Mouse (Mus musculus) midbrain, embryonic 14.5 days (tissue): ENCODE measurements around the gene Lag3. TPM values are rescaled to one million over a fixed set of nuclear protein-coding genes. Genes with fewer than 3 reads are reported as not detected.
A peak's percentile ranks its signal among the peaks of the same experiment; 100 is the strongest.

Experiments used
- ATAC-seq: fragments of 200-750 bp; cut with Nextera tagmentation; 2 replicates; pipeline ENCODE4 v1.8.0; 2017; ENCODE audit warnings: moderate number of reproducible peaks, moderate library complexity; ENCODE audit not compliant: low FRiP score, low TSS enrichment
- DNase-seq: peaks from one replicate; pipeline ENCODE4 v3.0.0-alpha.2; 2015
- H3K27ac ChIP-seq: fragments of 300-500 bp; sonication (generic); replicated peaks from 2 replicates; pipeline ENCODE4 v1.5.1; 2014; ENCODE audit warnings: mild to moderate bottlenecking, low read depth, low read length, moderate library complexity
- H3K27me3 ChIP-seq: fragments of 300-500 bp; sonication (generic); 2 replicates; pipeline ENCODE4 v1.6.1; 2014; ENCODE audit warnings: low read length, control low read depth, mixed read lengths; ENCODE audit not compliant: control insufficient read depth, insufficient read depth
- H3K36me3 ChIP-seq: fragments of 300-500 bp; sonication (generic); 2 replicates; pipeline ENCODE4 v1.6.1; 2014; ENCODE audit warnings: low read length, control low read depth; ENCODE audit not compliant: control insufficient read depth, insufficient read depth
- H3K4me1 ChIP-seq: fragments of 300-500 bp; sonication (generic); 2 replicates; pipeline ENCODE4 v1.6.1; 2014; ENCODE audit warnings: mild to moderate bottlenecking, antibody characterized with exemption, low read length, control low read depth; ENCODE audit not compliant: control insufficient read depth, insufficient read depth
- H3K4me2 ChIP-seq: fragments of 300-500 bp; sonication (generic); 2 replicates; pipeline ENCODE4 v1.6.1; 2014; ENCODE audit warnings: mild to moderate bottlenecking, low read length, moderate library complexity
- H3K4me3 ChIP-seq: fragments of 300-500 bp; sonication (generic); replicated peaks from 2 replicates; pipeline ENCODE4 v1.5.1; 2014; ENCODE audit warnings: low read depth, low read length
- H3K9ac ChIP-seq: fragments of 300-500 bp; sonication (generic); replicated peaks from 2 replicates; pipeline ENCODE4 v1.6.1; 2014; ENCODE audit warnings: mild to moderate bottlenecking, low read length, moderate library complexity
- H3K9me3 ChIP-seq: fragments of 300-500 bp; sonication (generic); 2 replicates; pipeline ENCODE4 v1.6.1; 2016; ENCODE audit warnings: low read length, control low read depth, mixed read lengths; ENCODE audit not compliant: control insufficient read depth
- WGBS: fragments of 180-500 bp; shearing (Covaris S2); extraction: QIAGEN DNeasy Blood & Tissue Kit; methylation state at CpG from one replicate; pipeline ENCODE4 v1.1.7; 2014; 5-methylcytosine and 5-hydroxymethylcytosine counted together
- polyA plus RNA-seq: library from polyadenylated mRNA; unstranded; fragments of >200 nt; fragmentation: Nextera tagmentation; extraction: Ambion mirVana; gene quantifications from 2 replicates; pipeline ENCODE4 v1.2.1, GENCODE M21; 2014

The Lag3 gene
- polyA plus RNA-seq, 1 experiment from 2014 or later = 3.5 TPM

DNA sequence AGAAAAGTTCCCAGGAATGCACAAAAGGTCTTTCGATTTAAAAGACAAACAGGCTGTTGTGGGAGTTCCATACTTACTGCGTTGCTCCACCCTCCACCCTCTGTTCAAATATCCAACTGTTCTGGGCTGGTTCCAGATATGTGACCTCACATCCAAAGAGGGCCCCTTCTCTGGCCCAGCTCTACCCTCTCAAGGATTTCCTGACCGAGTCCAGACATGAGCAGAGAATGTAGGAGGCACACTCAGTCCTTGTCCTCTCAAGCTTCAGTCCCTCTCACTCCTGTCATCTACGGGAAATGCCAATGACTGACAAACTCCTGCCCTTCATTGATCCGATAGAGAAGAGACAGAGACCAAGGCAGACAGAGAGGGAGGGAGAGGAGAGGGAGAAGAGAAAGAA is 14.4 kb upstream of the Lag3 start:
- Histone ChIP-seq H3K4me2 (no peak overlapping the region), H3K36me3 (no peaks in the 10 kb centered on the region), H3K4me1 (peaks cover 12% of the 10 kb centered on the region; the same call in 1 of the 2 replicates), H3K27ac (no peak overlapping the region), H3K27me3 (no peaks in the 10 kb centered on the region), H3K4me3 (no peak overlapping the region), H3K9me3 (no peaks in the 10 kb centered on the region), H3K9ac (no peak overlapping the region)
- 59% methylated on average over 5 of the region's 5 CpGs for WGBS
- no peak for DNase-seq
- no peak for ATAC-seq

- DNase-seq = no peak
- WGBS = 38% methylated on average over 12 of the region's 12 CpGs
Measured at GRCm38 (mm10) chr6:124925173-124925793, 13.8 kb upstream of the Lag3 start.

DNA sequence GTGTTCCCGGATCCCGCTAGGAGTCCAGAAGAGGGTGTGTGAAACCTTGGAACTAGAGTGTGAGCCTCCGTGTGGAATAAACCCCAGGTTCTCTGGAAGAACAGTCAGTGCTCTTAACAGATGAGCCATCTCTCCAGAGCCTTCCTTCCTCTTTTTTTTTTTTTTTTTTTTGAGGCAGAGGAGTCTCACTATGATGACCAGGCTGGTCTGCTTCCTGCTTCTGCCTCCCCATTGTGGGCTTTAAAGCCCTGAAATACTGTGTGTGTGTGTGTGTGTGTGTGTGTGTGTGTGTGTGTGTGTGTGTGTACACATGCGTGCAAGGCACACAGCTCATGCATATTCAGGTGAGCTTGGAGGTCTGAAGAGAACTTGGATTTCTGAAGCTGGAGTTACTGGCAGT is 10.0 kb upstream of the Lag3 start:
- no peaks in the 10 kb centered on the region for H3K36me3 ChIP-seq
- no peak overlapping the region for H3K4me3 ChIP-seq
- peak overlapping the region; percentile 100; the same call in 1 of the 2 replicates for H3K27ac ChIP-seq
- H3K4me1 ChIP-seq = peaks cover 31% of the 10 kb centered on the region
- DNase-seq (no peak), ATAC-seq (no peak)
- no peaks in the 10 kb centered on the region for H3K9me3 ChIP-seq
- H3K27me3 ChIP-seq = no peaks in the 10 kb centered on the region
- H3K4me2 ChIP-seq = no peak overlapping the region
- 70% methylated on average over 4 of the region's 4 CpGs for WGBS
- H3K9ac ChIP-seq = no peak overlapping the region

More at GRCm38 (mm10) chr6:124925173-124925793, 13.8 kb upstream of the Lag3 start:
- no peak overlapping the region for H3K4me2 ChIP-seq
- H3K4me1 ChIP-seq = peaks cover 16% of the 10 kb centered on the region
- H3K4me3 ChIP-seq = no peak overlapping the region
- no peak overlapping the region for H3K27ac ChIP-seq
- no peaks in the 10 kb centered on the region for H3K9me3 ChIP-seq
- H3K9ac ChIP-seq = no peak overlapping the region
- H3K27me3 ChIP-seq = no peaks in the 10 kb centered on the region
- no peak for ATAC-seq
- no peaks in the 10 kb centered on the region for H3K36me3 ChIP-seq

GRCm38 (mm10) chr6:124920318-124921085 is 9.0 kb upstream of the Lag3 start:
- DNase-seq (no peak), ATAC-seq (no peak)
- peak overlapping the region; percentile 99 for H3K4me2 ChIP-seq
- no peaks in the 10 kb centered on the region for H3K9me3 ChIP-seq
- peak overlapping the region; percentile 94 for H3K4me3 ChIP-seq
- WGBS = 30% methylated on average over 9 of the region's 9 CpGs
- H3K9ac ChIP-seq = peak overlapping the region; percentile 30; the same call in 1 of the 2 replicates
- H3K4me1 ChIP-seq = peaks cover 33% of the 10 kb centered on the region
- peak overlapping the region; percentile 100 for H3K27ac ChIP-seq
- H3K27me3 ChIP-seq = no peaks in the 10 kb centered on the region
- H3K36me3 ChIP-seq = no peaks in the 10 kb centered on the region

- Histone ChIP-seq H3K9ac (peak within 1 kb of the TSS; percentile 100), H3K36me3 (peaks cover 2% of the 10 kb centered on the region; the same call in 1 of the 2 replicates), H3K27me3 (no peaks in the 10 kb centered on the region), H3K9me3 (no peaks in the 10 kb centered on the region), H3K4me3 (peak within 1 kb of the TSS; percentile 94), H3K4me2 (peak within 1 kb of the TSS; percentile 99), H3K27ac (peak within 1 kb of the TSS; percentile 100), H3K4me1 (peaks cover 39% of the 10 kb centered on the region)
- peak; percentile 97 for DNase-seq
- WGBS = 2% methylated on average over 13 of the region's 13 CpGs
- peak; percentile 84 for ATAC-seq
Measured at GRCm38 (mm10) chr6:124919695-124920317, 8.3 kb upstream of the Lag3 start, which contains the start of gene Ptms. Gene Ptms, minus strand, starts transcription at chr6:124920103.

DNA sequence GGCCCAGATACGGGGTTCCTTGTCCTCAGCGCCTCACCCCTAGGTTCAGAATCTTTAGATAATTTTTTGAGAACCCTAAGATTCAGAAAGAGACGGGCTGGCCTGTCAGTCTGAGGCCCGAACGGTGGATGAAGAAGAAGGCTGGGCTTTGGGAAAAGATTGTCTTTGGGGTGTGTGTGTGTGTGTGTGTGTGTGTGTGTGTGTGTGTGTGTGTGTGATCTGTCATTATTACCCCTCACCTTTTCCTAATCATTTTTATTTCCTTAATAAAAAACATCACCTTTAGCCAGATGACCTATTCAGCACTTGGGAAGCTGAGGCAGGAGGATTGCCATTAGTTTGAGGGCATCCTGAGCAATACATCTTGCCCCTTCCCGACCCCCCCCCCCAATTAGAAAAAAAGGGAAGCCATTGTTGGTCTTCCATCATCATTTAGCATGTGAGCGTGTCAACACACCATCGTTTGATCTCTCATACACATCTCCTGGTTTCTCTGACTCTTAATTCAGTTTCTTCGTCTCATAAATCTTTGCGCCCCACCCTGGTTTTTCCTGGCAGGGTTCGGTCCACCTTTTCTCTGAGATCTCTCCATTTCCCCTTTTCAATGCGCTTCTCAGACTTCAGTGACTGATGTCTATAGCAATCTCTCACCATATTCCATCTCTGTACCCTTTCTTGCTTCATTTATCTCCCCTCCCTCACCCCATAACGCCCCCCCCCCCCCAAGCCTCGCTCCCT is 7.6 kb upstream of the Lag3 start:
- Histone ChIP-seq H3K4me1 (peaks cover 47% of the 10 kb centered on the region), H3K9me3 (no peaks in the 10 kb centered on the region), H3K9ac (peak overlapping the region; percentile 100), H3K36me3 (peaks cover 9% of the 10 kb centered on the region), H3K4me3 (peak overlapping the region; percentile 94), H3K27me3 (no peaks in the 10 kb centered on the region), H3K27ac (peak overlapping the region; percentile 100), H3K4me2 (peak overlapping the region; percentile 99)
- WGBS = 9% methylated on average over 14 of the region's 14 CpGs
- DNase-seq (no peak), ATAC-seq (no peak)

DNA sequence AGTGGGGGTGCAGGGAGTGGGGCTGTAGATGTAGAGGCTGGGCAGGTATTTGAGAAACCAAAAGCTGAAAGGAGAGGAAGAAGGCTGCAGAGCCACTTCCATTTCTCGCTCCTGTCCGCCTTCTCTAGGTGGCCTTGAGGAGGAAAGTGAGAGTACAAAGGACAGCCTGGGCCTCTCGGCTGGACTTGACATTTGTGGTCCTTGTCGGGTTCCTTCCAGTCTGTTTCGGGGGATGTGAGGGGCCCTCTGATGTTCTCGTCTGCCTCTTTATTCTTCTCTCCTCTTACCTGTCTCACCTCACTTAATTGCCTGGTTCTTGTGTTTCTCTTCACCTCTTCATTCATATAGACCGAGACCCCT is 6.8 kb upstream of the Lag3 start:
- H3K4me1 ChIP-seq = peaks cover 53% of the 10 kb centered on the region
- H3K9me3 ChIP-seq = no peaks in the 10 kb centered on the region
- peak overlapping the region; percentile 100 for H3K9ac ChIP-seq
- H3K4me3 ChIP-seq = peak overlapping the region; percentile 94
- no peaks in the 10 kb centered on the region for H3K27me3 ChIP-seq
- DNase-seq (no peak), ATAC-seq (no peak)
- 4% methylated on average over 7 of the region's 7 CpGs for WGBS
- H3K27ac ChIP-seq = peak overlapping the region; percentile 100
- peak overlapping the region; percentile 99 for H3K4me2 ChIP-seq
- H3K36me3 ChIP-seq = peaks cover 17% of the 10 kb centered on the region

DNA sequence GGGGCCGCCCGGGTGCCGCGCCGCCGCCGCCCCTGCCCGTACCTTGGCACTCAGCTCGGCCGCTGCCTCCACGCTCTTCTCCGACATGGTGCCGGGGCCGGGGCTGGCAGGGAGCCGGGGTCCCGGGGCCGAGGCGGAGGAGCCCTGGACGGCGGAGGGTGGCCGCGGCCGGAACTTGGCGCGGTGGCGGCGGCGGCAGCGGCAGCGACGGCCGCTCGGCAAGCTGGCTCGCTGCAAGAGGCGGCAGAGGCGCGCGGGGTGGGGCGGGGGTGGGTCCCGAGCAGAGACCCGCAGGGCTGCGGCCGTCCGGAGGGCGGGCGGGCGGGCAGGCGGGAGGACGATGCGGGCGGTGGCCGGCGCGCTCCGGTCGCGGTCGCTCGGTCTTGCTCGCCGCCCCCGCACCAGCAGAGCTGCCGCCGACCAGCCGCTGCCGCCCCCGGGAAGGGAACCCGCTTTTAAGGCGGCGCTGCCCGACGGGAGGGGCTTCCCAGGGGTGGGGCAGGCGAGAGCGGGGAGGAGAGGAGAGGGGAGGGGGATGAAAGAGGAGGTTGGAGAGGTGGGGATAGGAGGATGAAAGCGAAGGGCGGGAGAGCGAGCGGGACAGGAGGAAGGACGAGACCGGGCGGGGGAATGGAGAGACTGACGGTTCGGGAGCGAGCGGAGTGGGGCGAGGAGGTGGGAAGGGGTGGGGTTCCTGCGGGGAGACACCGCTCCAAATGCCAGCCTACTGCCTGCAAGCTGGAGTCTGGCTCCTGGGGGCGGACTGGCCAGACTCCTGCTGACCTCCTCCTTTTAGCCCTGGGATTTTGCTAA is 6.2 kb upstream of the Lag3 start:
- H3K4me2 ChIP-seq = peak overlapping the region; percentile 99
- H3K4me1 ChIP-seq = peaks cover 53% of the 10 kb centered on the region
- no peaks in the 10 kb centered on the region for H3K9me3 ChIP-seq
- peak overlapping the region; percentile 100 for H3K9ac ChIP-seq
- WGBS = under 1% methylated on average over 89 of the region's 89 CpGs
- H3K27ac ChIP-seq = peak overlapping the region; percentile 100
- H3K36me3 ChIP-seq = peaks cover 22% of the 10 kb centered on the region
- DNase-seq (peak; percentile 96), ATAC-seq (peak; percentile 76)
- H3K4me3 ChIP-seq = peak overlapping the region; percentile 94
- H3K27me3 ChIP-seq = no peaks in the 10 kb centered on the region
